Mouse (Mus musculus) embryo, embryonic 10 days (tissue): Measurements from ENCODE around the gene Olfr531.

Experiments used
- DNase-seq: peaks from one replicate; pipeline ENCODE4 v3.0.0-alpha.2; 2015; ENCODE audit warnings: low spot score

Gene Olfr531

GRCm38 (mm10) chr7:140402818-140403217 lies at the start of gene Olfr531:
Olfr531 (minus strand) TSS chr7:140402918.
- no peak for DNase-seq

- no peak for DNase-seq
Observed at GRCm38 (mm10) chr7:140443141-140443540, 40.4 kb upstream of the Olfr531 start.

- DNase-seq = no peak
Observed at GRCm38 (mm10) chr7:140421539-140421938, 18.8 kb upstream of the Olfr531 start, which contains the start of gene Olfr532. Olfr532 (minus strand) TSS chr7:140421639.

- DNase-seq = no peak
Observed at GRCm38 (mm10) chr7:140376911-140377310, 25.8 kb downstream of the Olfr531 start.

GRCm38 (mm10) chr7:140376231-140376630 lies 26.5 kb downstream of the Olfr531 start, which contains the start of gene Olfr530:
Olfr530 (minus strand) TSS chr7:140376331.
- DNase-seq = no peak

GRCm38 (mm10) chr7:140374300-140374699 lies 28.4 kb downstream of the Olfr531 start:
- no peak for DNase-seq

- DNase-seq = no peak
Observed at GRCm38 (mm10) chr7:140361571-140361970, 41.1 kb downstream of the Olfr531 start, which contains the start of gene Olfr60. Olfr60 (minus strand) TSS chr7:140361671.
